Mouse (Mus musculus) liver, postnatal 0 days (tissue): Measurements from ENCODE around the gene Ddx23. TPM values are rescaled to one million over a fixed set of nuclear protein-coding genes. Genes with fewer than 3 reads are reported as not detected.

Experiments
- ATAC-seq: fragments of 200-750 bp; cut with Nextera tagmentation; 2 replicates; pipeline ENCODE4 v1.8.0; 2017; ENCODE audit warnings: mild to moderate bottlenecking, moderate library complexity
- DNase-seq: peaks from one replicate; pipeline ENCODE4 v3.0.0-alpha.2; 2016
- H3K27ac ChIP-seq: fragments of 300-500 bp; sonication (generic); 2 replicates; pipeline ENCODE4 v1.5.1; 2014; ENCODE audit warnings: antibody characterized with exemption, moderate library complexity, mild to moderate bottlenecking, low read depth
- H3K27me3 ChIP-seq: fragments of 300-500 bp; sonication (generic); 2 replicates; pipeline ENCODE4 v1.6.1; 2014; ENCODE audit warnings: low read length, control low read depth, mixed read lengths; ENCODE audit not compliant: insufficient read depth
- H3K36me3 ChIP-seq: fragments of 300-500 bp; sonication (generic); replicated peaks from 2 replicates; pipeline ENCODE4 v1.6.1; 2014; ENCODE audit warnings: mild to moderate bottlenecking, control low read depth, low read length, moderate library complexity, mixed read lengths; ENCODE audit not compliant: insufficient read depth
- H3K4me1 ChIP-seq: fragments of 300-500 bp; sonication (generic); 2 replicates; pipeline ENCODE4 v1.6.1; 2014; ENCODE audit warnings: antibody characterized with exemption, mild to moderate bottlenecking, control low read depth; ENCODE audit not compliant: insufficient read depth
- H3K4me2 ChIP-seq: fragments of 300-500 bp; sonication (generic); 2 replicates; pipeline ENCODE4 v1.6.1; 2014; ENCODE audit warnings: low read depth, mild to moderate bottlenecking, low read length, moderate library complexity, mixed read lengths
- H3K4me3 ChIP-seq: fragments of 300-500 bp; sonication (generic); 2 replicates; pipeline ENCODE4 v1.5.1; 2014; ENCODE audit warnings: low read depth, low read length
- H3K9ac ChIP-seq: fragments of 300-500 bp; sonication (generic); replicated peaks from 2 replicates; pipeline ENCODE4 v1.6.1; 2014; ENCODE audit warnings: mild to moderate bottlenecking, moderate library complexity
- H3K9me3 ChIP-seq: fragments of 300-500 bp; sonication (generic); 2 replicates; pipeline ENCODE4 v1.6.1; 2016; ENCODE audit warnings: mild to moderate bottlenecking, control low read depth, low read length, mixed read lengths
- CTCF ChIP-seq: sonication (generic); IDR thresholded peaks from 2 replicates; pipeline ENCODE4 v1.5.1; 2016; ENCODE audit warnings: antibody characterized with exemption, low read depth
- EP300 ChIP-seq: IDR thresholded peaks from 2 replicates; pipeline ENCODE4 v1.6.1; 2016; ENCODE audit warnings: antibody characterized with exemption, low read depth, mild to moderate bottlenecking
- WGBS: fragments of 180-500 bp; shearing (Covaris S2); extraction: QIAGEN DNeasy Blood & Tissue Kit; methylation state at CpG from one replicate; pipeline ENCODE4 v1.1.7; 2014; ENCODE audit not compliant: insufficient replicate concordance; 5-methylcytosine and 5-hydroxymethylcytosine counted together
- polyA plus RNA-seq: library from polyadenylated mRNA; unstranded; fragments of >200 nt; fragmentation: Nextera tagmentation; extraction: Ambion mirVana; gene quantifications from 2 replicates; pipeline ENCODE4 v1.2.1, GENCODE M21; 2015

Gene Ddx23
- polyA plus RNA-seq, 1 experiment from 2014 or later = 9.2 TPM

DNA sequence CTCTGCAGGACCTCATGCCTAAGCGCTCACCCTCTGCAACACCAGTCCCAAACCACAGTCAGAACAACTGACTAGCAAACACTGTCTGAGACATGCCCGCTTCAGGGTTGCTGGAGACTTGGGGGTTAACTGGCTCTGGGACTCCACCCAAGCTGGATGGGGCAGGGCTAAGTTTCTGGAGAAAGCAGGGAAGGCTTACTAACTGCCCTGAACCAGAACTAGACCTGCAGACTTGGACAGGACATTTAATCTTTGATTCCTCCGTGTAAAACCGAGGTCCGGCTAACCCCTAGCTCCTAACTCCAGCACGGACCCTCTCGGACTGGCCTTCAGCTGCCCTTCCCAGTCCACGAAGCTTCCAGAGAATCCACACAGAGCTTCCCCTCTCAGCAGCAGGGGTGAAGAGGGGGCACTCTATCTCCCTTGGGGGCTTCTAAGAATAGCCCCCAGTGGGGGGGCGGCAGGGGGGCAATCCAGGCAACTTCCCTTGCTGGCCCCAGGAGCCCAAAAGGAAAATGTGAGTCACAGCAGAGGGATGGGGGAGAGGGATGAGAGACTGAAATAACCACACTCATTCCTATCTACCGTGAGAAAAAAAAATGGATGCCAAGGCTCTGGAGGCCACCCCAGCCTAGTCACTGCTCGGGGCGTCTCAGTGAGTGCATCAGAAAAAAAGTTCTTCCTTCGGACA, 60.4 kb downstream of the Ddx23 start:
- Histone ChIP-seq H3K36me3 (peaks cover 44% of the 10 kb centered on the region), H3K4me2 (peak overlapping the region; percentile 81), H3K27me3 (no peaks in the 10 kb centered on the region), H3K27ac (peak overlapping the region; percentile 82), H3K4me1 (peaks cover 48% of the 10 kb centered on the region), H3K4me3 (peak overlapping the region; percentile 57), H3K9ac (peak overlapping the region; percentile 76), H3K9me3 (no peaks in the 10 kb centered on the region)
- TF ChIP-seq EP300 (no peak), CTCF (no peak)
- 55% methylated on average over 13 of the region's 13 CpGs for WGBS
- DNase-seq (peak; percentile 53), ATAC-seq (peak; percentile 58)

DNA sequence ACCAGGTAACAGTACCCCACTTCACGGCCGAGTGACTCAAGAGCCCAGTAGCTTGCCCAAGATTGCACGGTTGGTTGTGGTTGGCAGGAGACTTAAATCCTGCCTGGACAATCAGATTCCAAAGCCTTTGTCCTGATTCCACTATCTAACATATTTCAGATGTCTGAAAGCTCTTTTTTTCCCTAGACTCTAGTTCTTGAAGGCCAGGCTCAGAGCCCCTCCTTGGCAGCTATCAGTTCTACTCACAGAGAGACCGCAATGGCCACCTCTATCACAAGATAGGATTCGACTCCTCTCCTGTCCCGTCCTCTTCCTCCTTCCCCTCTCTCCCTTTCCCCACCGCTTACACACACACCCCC, 60.9 kb downstream of the Ddx23 start:
- Histone ChIP-seq H3K9ac (peak overlapping the region; percentile 76), H3K9me3 (no peaks in the 10 kb centered on the region), H3K27me3 (no peaks in the 10 kb centered on the region), H3K4me1 (peaks cover 43% of the 10 kb centered on the region), H3K36me3 (peaks cover 49% of the 10 kb centered on the region), H3K4me2 (peak overlapping the region; percentile 81), H3K4me3 (peak overlapping the region; percentile 57), H3K27ac (peak overlapping the region; percentile 82)
- DNase-seq (no peak), ATAC-seq (no peak)
- 37% methylated on average over 7 of the region's 7 CpGs for WGBS
- TF ChIP-seq CTCF = no peak
- TF ChIP-seq EP300 = peak; percentile 15; the same call in 1 of the 2 replicates

DNA sequence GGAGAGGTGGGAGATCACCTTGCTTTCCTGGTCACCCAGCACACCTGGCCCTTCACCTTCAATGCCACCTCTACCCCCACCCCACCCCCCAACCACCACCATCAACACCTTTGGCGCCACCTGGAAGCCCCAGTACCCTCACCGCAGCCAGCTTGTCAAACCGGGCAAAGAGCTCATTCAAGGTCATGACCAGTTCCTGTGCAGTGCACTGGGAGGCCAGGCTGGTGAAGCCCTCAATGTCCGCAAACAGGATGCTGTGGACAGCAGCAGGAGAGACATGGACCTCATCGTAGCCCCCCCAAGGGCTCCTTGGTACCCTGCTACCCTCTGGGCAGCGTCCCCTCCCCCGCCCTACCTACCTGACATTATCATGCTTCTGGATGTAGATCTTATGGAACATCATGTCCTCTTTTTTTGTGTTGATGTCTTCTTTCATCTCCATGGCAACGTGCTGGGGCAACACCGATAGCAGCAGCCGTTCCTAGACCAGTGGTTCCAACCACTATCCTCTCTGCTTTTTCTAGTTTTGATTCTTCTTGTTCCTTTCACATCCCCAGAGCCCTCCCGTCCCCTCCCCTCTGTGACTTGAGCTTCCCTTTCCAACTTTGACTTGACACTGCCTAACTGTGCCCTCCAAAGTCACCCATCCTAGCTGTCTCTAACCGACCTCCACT, 62.5 kb downstream of the Ddx23 start:
- Histone ChIP-seq H3K9me3 (no peaks in the 10 kb centered on the region), H3K4me1 (peaks cover 32% of the 10 kb centered on the region), H3K4me2 (no peak overlapping the region), H3K9ac (no peak overlapping the region), H3K4me3 (no peak overlapping the region), H3K36me3 (peaks cover 64% of the 10 kb centered on the region), H3K27me3 (no peaks in the 10 kb centered on the region), H3K27ac (no peak overlapping the region)
- ATAC-seq = no peak
- WGBS = 84% methylated on average over 12 of the region's 12 CpGs
- no peak for DNase-seq
- TF ChIP-seq EP300 = no peak
- no peak for TF ChIP-seq CTCF

DNA sequence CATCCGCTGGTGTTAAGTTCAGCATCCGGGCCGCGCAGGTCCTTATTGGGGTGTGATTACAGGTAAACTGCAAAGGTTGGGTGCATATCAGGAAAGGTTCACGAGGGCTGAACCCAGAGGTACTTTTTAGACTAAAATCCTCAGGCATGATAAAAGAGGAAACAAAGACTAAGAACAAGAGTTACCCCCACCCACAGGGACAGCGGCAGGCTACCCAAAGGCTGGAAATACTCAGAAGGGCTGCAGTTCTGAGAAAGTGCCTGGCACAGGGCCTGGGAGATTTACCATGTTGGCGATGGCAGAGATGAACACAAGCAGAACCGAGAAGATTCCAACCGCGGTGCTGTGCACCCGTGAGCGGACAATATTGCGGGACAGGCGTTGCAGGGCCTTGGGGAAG, 66.1 kb downstream of the Ddx23 start:
- TF ChIP-seq EP300 = no peak
- TF ChIP-seq CTCF = no peak
- no peak overlapping the region for H3K4me3 ChIP-seq
- no peak for ATAC-seq
- H3K27me3 ChIP-seq = no peaks in the 10 kb centered on the region
- peaks cover 7% of the 10 kb centered on the region for H3K4me1 ChIP-seq
- no peak overlapping the region for H3K4me2 ChIP-seq
- H3K36me3 ChIP-seq = peaks cover 90% of the 10 kb centered on the region
- no peaks in the 10 kb centered on the region for H3K9me3 ChIP-seq
- 92% methylated on average over 14 of the region's 14 CpGs for WGBS
- no peak for DNase-seq
- H3K27ac ChIP-seq = no peak overlapping the region
- H3K9ac ChIP-seq = no peak overlapping the region

Other genes starting within 250 kb of the Ddx23 start
- gene Olfr282, start 231.7 kb downstream of the Ddx23 start, polyA plus RNA-seq = not detected in 2 replicates
- gene Olfr281, start 210.3 kb downstream of the Ddx23 start, polyA plus RNA-seq = not detected in 2 replicates
- gene OR5BS1P, start 193.0 kb downstream of the Ddx23 start, polyA plus RNA-seq = not detected in 2 replicates
- gene Lalba, start 180.2 kb downstream of the Ddx23 start, polyA plus RNA-seq = not detected in 2 replicates
- gene Olfr279, start 170.5 kb downstream of the Ddx23 start, polyA plus RNA-seq = not detected in 2 replicates
- 26.6 and 28.2 TPM in 2 replicates for gene Kansl2, start 128.6 kb downstream of the Ddx23 start, polyA plus RNA-seq
- gene Ccnt1, start 92.0 kb downstream of the Ddx23 start, polyA plus RNA-seq = 14.9 and 17.0 TPM in 2 replicates
- gene 4930415O20Rik, start 91.9 kb downstream of the Ddx23 start, polyA plus RNA-seq = not detected in 2 replicates
- gene Adcy6, start 52.8 kb downstream of the Ddx23 start, polyA plus RNA-seq = 5.3 and 7.7 TPM in 2 replicates
- 0.38 and 0.58 TPM in 2 replicates for gene Cacnb3, start 32.1 kb downstream of the Ddx23 start, polyA plus RNA-seq
- 0.94 and 1.2 TPM in 2 replicates for gene Rnd1, start 14.6 kb upstream of the Ddx23 start, polyA plus RNA-seq
- not detected in 2 replicates for gene Ccdc65, start 45.3 kb upstream of the Ddx23 start, polyA plus RNA-seq
- gene Fkbp11, start 65.3 kb upstream of the Ddx23 start, polyA plus RNA-seq = 58.5 and 62.4 TPM in 2 replicates
- gene Arf3, start 100.3 kb upstream of the Ddx23 start, polyA plus RNA-seq = 9.6 and 10.4 TPM in 2 replicates
- 0.04 and 0.08 TPM in 2 replicates for gene Wnt10b, start 115.3 kb upstream of the Ddx23 start, polyA plus RNA-seq
- gene Wnt1, start 127.0 kb upstream of the Ddx23 start, polyA plus RNA-seq = not detected in 2 replicates
- gene Ddn, start 146.6 kb upstream of the Ddx23 start, polyA plus RNA-seq = not detected in 2 replicates
- 42.0 and 47.4 TPM in 2 replicates for gene Prkag1, start 168.6 kb upstream of the Ddx23 start, polyA plus RNA-seq
- gene Kmt2d, start 208.3 kb upstream of the Ddx23 start, polyA plus RNA-seq = 3.0 and 3.6 TPM in 2 replicates
- gene Rhebl1, start 231.6 kb upstream of the Ddx23 start, polyA plus RNA-seq = 1.4 and 1.8 TPM in 2 replicates
- gene Dhh, start 235.6 kb upstream of the Ddx23 start, polyA plus RNA-seq = 0.07 TPM in 1 of 2 replicates, not detected in the other